Mouse (Mus musculus): Measurements from ENCODE around the gene Adgrg3.

DNA sequence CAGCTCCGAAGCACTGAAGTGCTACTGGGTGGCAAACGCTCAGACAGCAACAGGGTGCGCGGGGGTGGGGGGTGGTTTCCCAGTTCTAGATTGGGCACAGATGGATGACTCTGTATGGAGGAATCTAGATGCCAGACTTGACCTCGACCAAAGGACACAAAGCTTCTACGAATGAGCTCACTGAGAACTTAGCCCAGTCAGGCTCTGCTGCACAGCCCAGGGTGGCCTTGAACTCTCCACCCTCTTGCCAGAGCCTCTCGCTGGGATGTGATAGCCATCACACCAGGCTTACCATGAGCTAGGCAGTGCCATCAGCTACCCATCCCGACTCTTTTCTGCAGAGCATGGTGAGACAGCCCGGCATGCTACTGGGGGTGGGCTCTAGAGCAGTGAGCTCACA is 43.7 kb upstream of the Adgrg3 start:
- TF ChIP-seq CTCF (IDR thresholded peaks at IDR 0.05; ENCODE audit: low read depth, low read length) (no peak), POLR2A (IDR thresholded peaks at IDR 0.05; ENCODE audit: borderline replicate concordance, low read depth, low read length) (no peak)

All from bone marrow macrophage, adult 2 months (primary cell).